Comparison of ENCODE assay signal across 10 mouse cellular contexts in the genomic region with DNA sequence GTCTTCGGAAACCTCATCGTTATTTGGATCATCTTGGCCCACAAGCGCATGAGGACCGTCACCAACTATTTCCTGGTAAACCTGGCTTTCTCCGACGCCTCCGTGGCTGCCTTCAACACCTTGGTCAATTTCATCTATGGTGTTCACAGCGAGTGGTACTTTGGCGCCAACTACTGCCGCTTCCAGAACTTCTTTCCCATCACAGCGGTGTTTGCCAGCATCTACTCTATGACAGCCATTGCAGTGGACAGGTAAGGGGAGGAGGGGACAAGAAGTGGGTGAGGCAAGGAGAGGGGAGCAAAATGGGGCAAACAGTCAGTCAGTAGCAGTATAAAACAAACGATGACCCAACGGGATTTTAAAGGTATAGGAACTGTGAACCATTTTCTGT. TPM values are rescaled to one million over a fixed set of nuclear protein-coding genes. Genes with fewer than 3 reads are reported as not detected.
DNase-seq lines count a peak whose midpoint lies in the region; ATAC-seq and TF ChIP-seq lines count a peak whose summit lies in the region.
"Had no signal": no experiment of that assay in that cellular context is flagged by ENCODE, and none has a peak within 500 bp of the region (broad histone marks: within the 10 kb centered on the region; RNA-seq: fewer than 3 reads in every experiment).

No protein-coding gene starts in this region.

- H3K4me2 ChIP-seq in hindbrain, embryonic 14.5 days (replicated peaks): peak overlapping the region; percentile 61
- peak overlapping the region; percentile 70 for H3K4me2 ChIP-seq in midbrain, postnatal 0 days (ENCODE audit: low read depth, low read length, poor library complexity, severe bottlenecking)

- 10% methylated on average over 13 of the region's 13 CpGs for WGBS in embryonic facial prominence, embryonic 10.5 days
- WGBS in hindbrain, embryonic 14.5 days: 10% methylated on average over 13 of the region's 13 CpGs
- 8% methylated on average over 13 of the region's 13 CpGs for WGBS in midbrain, postnatal 0 days

- H3K4me3 ChIP-seq in embryonic facial prominence, embryonic 10.5 days: peak overlapping the region; percentile 62
- peak overlapping the region; percentile 41 for H3K4me3 ChIP-seq in hindbrain, embryonic 14.5 days (replicated peaks; ENCODE audit: low read length)
- H3K4me3 ChIP-seq in midbrain, postnatal 0 days (ENCODE audit: low read depth, low read length): peak overlapping the region; percentile 57
- H3K4me3 ChIP-seq in gastrocnemius, adult 2 months: no peak overlapping the region

- intact Hi-C loops in gastrocnemius, adult 2 months (cut with DNase I): no loop called here

- 0 out of 2 replicates have a peak, but pooled peaks have one; percentile 43 for ATAC-seq in hindbrain, embryonic 14.5 days (ENCODE audit: low FRiP score)
- ATAC-seq in midbrain, postnatal 0 days (ENCODE audit: low FRiP score): peak; percentile 57
- ATAC-seq in monocyte, adult 5-6 weeks (replicated peaks; ENCODE audit: insufficient number of reproducible peaks, low FRiP score, low TSS enrichment, poor library complexity, severe bottlenecking): no peak
- ATAC-seq: Patski had no signal

- H3K27me3 ChIP-seq in embryonic facial prominence, embryonic 10.5 days (replicated peaks; ENCODE audit: low read depth, poor library complexity, severe bottlenecking): peaks cover 27% of the 10 kb centered on the region
- H3K27me3 ChIP-seq in hindbrain, embryonic 14.5 days (ENCODE audit: control insufficient read depth, insufficient read depth, low read length): no peaks in the 10 kb centered on the region
- H3K27me3 ChIP-seq in midbrain, postnatal 0 days (ENCODE audit: insufficient read depth, low read length): no peaks in the 10 kb centered on the region
- H3K27me3 ChIP-seq: Patski had no signal

- peaks cover 10% of the 10 kb centered on the region for H3K4me1 ChIP-seq in embryonic facial prominence, embryonic 10.5 days
- H3K4me1 ChIP-seq in hindbrain, embryonic 14.5 days (replicated peaks; ENCODE audit: control insufficient read depth, insufficient read depth, low read length): no peaks in the 10 kb centered on the region
- no peaks in the 10 kb centered on the region for H3K4me1 ChIP-seq in midbrain, postnatal 0 days (ENCODE audit: insufficient read depth, low read length)

- peak overlapping the region; percentile 22 for H3K9ac ChIP-seq in hindbrain, embryonic 14.5 days
- peak overlapping the region; percentile 50; the same call in 1 of the 2 replicates for H3K9ac ChIP-seq in midbrain, postnatal 0 days (replicated peaks; ENCODE audit: low read length, poor library complexity, severe bottlenecking)

- peak; percentile 68 for TF ChIP-seq CTCF in midbrain, postnatal 0 days (IDR thresholded peaks at IDR 0.05)
- no peak for TF ChIP-seq CTCF in gastrocnemius, adult 2 months (IDR thresholded peaks at IDR 0.05)

- DNase-seq in kidney, postnatal 10 days: peak; percentile 5
- no peak for DNase-seq in kidney, adult 8-10 months
- DNase-seq in embryonic facial prominence, embryonic 10.5 days (ENCODE audit: low spot score): no peak
- DNase-seq in hindbrain, embryonic 14.5 days (ENCODE audit: low spot score): no peak
- peak; percentile 63 for DNase-seq in midbrain, postnatal 0 days (ENCODE audit: low spot score)
- no peak for DNase-seq in gastrocnemius, adult 2 months
- DNase-seq in yolk sac, embryonic 10.5 days (ENCODE audit: low spot score): no peak

- H3K36me3 ChIP-seq in embryonic facial prominence, embryonic 10.5 days (replicated peaks): no peaks in the 10 kb centered on the region
- H3K36me3 ChIP-seq in hindbrain, embryonic 14.5 days (replicated peaks; ENCODE audit: control insufficient read depth, insufficient read depth): no peaks in the 10 kb centered on the region
- no peaks in the 10 kb centered on the region for H3K36me3 ChIP-seq in midbrain, postnatal 0 days (ENCODE audit: insufficient read depth, low read length)

- no peaks in the 10 kb centered on the region for H3K9me3 ChIP-seq in embryonic facial prominence, embryonic 10.5 days
- no peaks in the 10 kb centered on the region for H3K9me3 ChIP-seq in hindbrain, embryonic 14.5 days (ENCODE audit: control insufficient read depth, low read length)
- H3K9me3 ChIP-seq in midbrain, postnatal 0 days (ENCODE audit: low read length): no peaks in the 10 kb centered on the region

- no peak overlapping the region for H3K27ac ChIP-seq in embryonic facial prominence, embryonic 10.5 days (replicated peaks)
- H3K27ac ChIP-seq in hindbrain, embryonic 14.5 days: no peak overlapping the region
- no peak overlapping the region for H3K27ac ChIP-seq in midbrain, postnatal 0 days (ENCODE audit: low read depth, low read length)
- no peak overlapping the region for H3K27ac ChIP-seq in gastrocnemius, adult 2 months
- H3K27ac ChIP-seq: macrophage had no signal

RNA-seq across cellular contexts. Expression of a gene that starts 0.7 kb away (rescaled TPM):
- 0.18 and 0.39 TPM in 2 replicates for polyA plus RNA-seq in embryonic facial prominence, embryonic 10.5 days (2016; fragmentation: Nextera tagmentation; extraction: Ambion mirVana)
- polyA plus RNA-seq in hindbrain, embryonic 14.5 days (2014; fragmentation: Nextera tagmentation; extraction: Ambion mirVana): 6.5 and 6.7 TPM in 2 replicates
- total RNA-seq in midbrain, postnatal 0 days (2014; rRNA removed): 6.2 and 7.6 TPM in 2 replicates
- 5.1 and 5.9 TPM in 2 replicates for polyA plus RNA-seq in midbrain, postnatal 0 days (2015; fragmentation: Nextera tagmentation; extraction: Ambion mirVana)
- total RNA-seq in gastrocnemius, adult 2 months (2021): not detected
- total RNA-seq in monocyte, adult 5-6 weeks (2017): not detected in 3 replicates
- polyA plus RNA-seq: macrophage had no signal

Comparison
In these comparisons a context has a peak if more than half of its experiments do, and no peak if none do; other contexts are left out.
1. DNase-seq: peak in kidney, postnatal 10 days (single experiment) and midbrain, postnatal 0 days (single experiment); none in kidney, adult 8-10 months (0 of 2), embryonic facial prominence, embryonic 10.5 days (single experiment), hindbrain, embryonic 14.5 days (single experiment), gastrocnemius, adult 2 months (single experiment) and yolk sac, embryonic 10.5 days (single experiment).